Mouse (Mus musculus) neural tube, embryonic 11.5 days (tissue): Measurements from ENCODE around the gene Atxn1. TPM values are rescaled to one million over a fixed set of nuclear protein-coding genes. Genes with fewer than 3 reads are reported as not detected.

Experiments
- ATAC-seq: fragments of 200-750 bp; cut with Nextera tagmentation; 2 replicates; pipeline ENCODE4 v1.8.0; 2017; ENCODE audit warnings: moderate number of reproducible peaks, mild to moderate bottlenecking, moderate TSS enrichment, moderate library complexity; ENCODE audit not compliant: insufficient read depth, low FRiP score, low TSS enrichment
- DNase-seq: peaks from one replicate; pipeline ENCODE4 v3.0.0-alpha.2; 2015; ENCODE audit warnings: low spot score
- H3K27ac ChIP-seq: fragments of 300-500 bp; sonication (generic); 2 replicates; pipeline ENCODE4 v1.5.1; 2014; ENCODE audit warnings: low read depth, mild to moderate bottlenecking, low read length
- H3K27me3 ChIP-seq: fragments of 300-500 bp; sonication (generic); 2 replicates; pipeline ENCODE4 v1.6.1; 2014; ENCODE audit warnings: mild to moderate bottlenecking, low read length, mixed read lengths; ENCODE audit not compliant: control insufficient read depth, insufficient read depth
- H3K36me3 ChIP-seq: fragments of 300-500 bp; sonication (generic); 2 replicates; pipeline ENCODE4 v1.6.1; 2014; ENCODE audit warnings: mild to moderate bottlenecking, low read length, moderate library complexity, mixed read lengths; ENCODE audit not compliant: control insufficient read depth, insufficient read depth
- H3K4me1 ChIP-seq: fragments of 300-500 bp; sonication (generic); 2 replicates; pipeline ENCODE4 v1.6.1; 2014; ENCODE audit warnings: low read length, mixed read lengths; ENCODE audit not compliant: control insufficient read depth, insufficient read depth
- H3K4me2 ChIP-seq: fragments of 300-500 bp; sonication (generic); 2 replicates; pipeline ENCODE4 v1.6.1; 2014; ENCODE audit warnings: low read depth, mild to moderate bottlenecking, moderate library complexity
- H3K4me3 ChIP-seq: fragments of 300-500 bp; sonication (generic); 2 replicates; pipeline ENCODE4 v1.5.1; 2014; ENCODE audit warnings: low read depth, low read length
- H3K9ac ChIP-seq: fragments of 300-500 bp; sonication (generic); 2 replicates; pipeline ENCODE4 v1.6.1; 2014; ENCODE audit warnings: mild to moderate bottlenecking, low read length
- H3K9me3 ChIP-seq: fragments of 300-500 bp; sonication (generic); 2 replicates; pipeline ENCODE4 v1.6.1; 2016; ENCODE audit warnings: low read length; ENCODE audit not compliant: control insufficient read depth
- WGBS: fragments of 180-500 bp; shearing (Covaris S2); extraction: QIAGEN DNeasy Blood & Tissue Kit; methylation state at CpG from one replicate; pipeline ENCODE4 v1.1.7; 2014; 5-methylcytosine and 5-hydroxymethylcytosine counted together
- polyA plus RNA-seq: library from polyadenylated mRNA; unstranded; fragments of >200 nt; fragmentation: Nextera tagmentation; extraction: Ambion mirVana; gene quantifications from 2 replicates; pipeline ENCODE4 v1.2.1, GENCODE M21; 2014

Atxn1 gene
- polyA plus RNA-seq, 1 experiment from 2014 or later = 1.1 TPM

- WGBS = 73% methylated on average over 5 of the region's 5 CpGs
- Histone ChIP-seq H3K27ac (no peak overlapping the region), H3K4me2 (no peak overlapping the region), H3K9ac (no peak overlapping the region), H3K36me3 (no peaks in the 10 kb centered on the region), H3K9me3 (no peaks in the 10 kb centered on the region), H3K27me3 (no peaks in the 10 kb centered on the region), H3K4me1 (no peaks in the 10 kb centered on the region), H3K4me3 (no peak overlapping the region)
- DNase-seq (no peak), ATAC-seq (no peak)
Observed at GRCm38 (mm10) chr13:45929744-45930143, 35.1 kb downstream of the Atxn1 start.

- no peaks in the 10 kb centered on the region for H3K4me1 ChIP-seq
- no peak overlapping the region for H3K4me2 ChIP-seq
- no peaks in the 10 kb centered on the region for H3K9me3 ChIP-seq
- H3K4me3 ChIP-seq = no peak overlapping the region
- ATAC-seq (no peak), DNase-seq (no peak)
- no peaks in the 10 kb centered on the region for H3K27me3 ChIP-seq
- 82% methylated on average over 4 of the region's 4 CpGs for WGBS
- H3K27ac ChIP-seq = no peak overlapping the region
- H3K9ac ChIP-seq = no peak overlapping the region
- H3K36me3 ChIP-seq = no peaks in the 10 kb centered on the region
Observed at GRCm38 (mm10) chr13:45925294-45925693, 39.5 kb downstream of the Atxn1 start.

- DNase-seq (no peak), ATAC-seq (no peak)
- 82% methylated on average over 7 of the region's 7 CpGs for WGBS
- H3K36me3 ChIP-seq = no peaks in the 10 kb centered on the region
- H3K4me3 ChIP-seq = no peak overlapping the region
- H3K9ac ChIP-seq = no peak overlapping the region
- H3K9me3 ChIP-seq = no peaks in the 10 kb centered on the region
- no peak overlapping the region for H3K27ac ChIP-seq
- H3K27me3 ChIP-seq = no peaks in the 10 kb centered on the region
- no peak overlapping the region for H3K4me2 ChIP-seq
- no peaks in the 10 kb centered on the region for H3K4me1 ChIP-seq
Observed at GRCm38 (mm10) chr13:45924555-45924954, 40.3 kb downstream of the Atxn1 start.

GRCm38 (mm10) chr13:45923086-45923485 is 41.7 kb downstream of the Atxn1 start:
- no peak overlapping the region for H3K27ac ChIP-seq
- H3K4me2 ChIP-seq = no peak overlapping the region
- H3K9ac ChIP-seq = no peak overlapping the region
- H3K4me1 ChIP-seq = no peaks in the 10 kb centered on the region
- DNase-seq (no peak), ATAC-seq (no peak)
- H3K9me3 ChIP-seq = no peaks in the 10 kb centered on the region
- no peaks in the 10 kb centered on the region for H3K27me3 ChIP-seq
- 100% methylated on average over 1 of the region's 1 CpGs for WGBS
- no peak overlapping the region for H3K4me3 ChIP-seq
- H3K36me3 ChIP-seq = no peaks in the 10 kb centered on the region

- Histone ChIP-seq H3K4me1 (no peaks in the 10 kb centered on the region), H3K9me3 (no peaks in the 10 kb centered on the region), H3K27me3 (no peaks in the 10 kb centered on the region), H3K4me2 (no peak overlapping the region), H3K36me3 (no peaks in the 10 kb centered on the region), H3K9ac (no peak overlapping the region), H3K27ac (no peak overlapping the region), H3K4me3 (no peak overlapping the region)
- ATAC-seq (no peak), DNase-seq (no peak)
- 67% methylated on average over 9 of the region's 9 CpGs for WGBS
Observed at GRCm38 (mm10) chr13:45922467-45922866, 42.3 kb downstream of the Atxn1 start.

- Histone ChIP-seq H3K4me3 (no peak overlapping the region), H3K27me3 (no peaks in the 10 kb centered on the region), H3K27ac (no peak overlapping the region), H3K4me2 (no peak overlapping the region), H3K4me1 (no peaks in the 10 kb centered on the region), H3K36me3 (no peaks in the 10 kb centered on the region), H3K9ac (no peak overlapping the region), H3K9me3 (no peaks in the 10 kb centered on the region)
- 92% methylated on average over 13 of the region's 15 CpGs for WGBS
- no peak for DNase-seq
- no peak for ATAC-seq
Observed at GRCm38 (mm10) chr13:45918956-45919711, 45.7 kb downstream of the Atxn1 start.

GRCm38 (mm10) chr13:45918006-45918380 is 46.8 kb downstream of the Atxn1 start:
- no peak overlapping the region for H3K4me3 ChIP-seq
- no peaks in the 10 kb centered on the region for H3K27me3 ChIP-seq
- H3K36me3 ChIP-seq = no peaks in the 10 kb centered on the region
- no peak overlapping the region for H3K4me2 ChIP-seq
- 84% methylated on average over 12 of the region's 12 CpGs for WGBS
- no peaks in the 10 kb centered on the region for H3K4me1 ChIP-seq
- no peaks in the 10 kb centered on the region for H3K9me3 ChIP-seq
- DNase-seq = no peak
- H3K9ac ChIP-seq = no peak overlapping the region
- H3K27ac ChIP-seq = no peak overlapping the region
- ATAC-seq = no peak

- Histone ChIP-seq H3K36me3 (no peaks in the 10 kb centered on the region), H3K9ac (no peak overlapping the region), H3K27me3 (no peaks in the 10 kb centered on the region), H3K4me3 (no peak overlapping the region), H3K27ac (no peak overlapping the region), H3K9me3 (no peaks in the 10 kb centered on the region), H3K4me2 (no peak overlapping the region), H3K4me1 (no peaks in the 10 kb centered on the region)
- no peak for ATAC-seq
- DNase-seq = no peak
- WGBS = 92% methylated on average over 21 of the region's 21 CpGs
Observed at GRCm38 (mm10) chr13:45917058-45918005, 47.5 kb downstream of the Atxn1 start.
